In genomic region chr16:37511489-37511888, GRCm38 (mm10) we compare ENCODE assay signal across 31 mouse cellular contexts.
"Had no signal": no experiment of that assay in that cellular context is flagged by ENCODE, and none has a peak within 500 bp of the region (broad histone marks: within the 10 kb centered on the region; RNA-seq: fewer than 3 reads in every experiment).

No protein-coding gene starts in this region.

- H3K27ac ChIP-seq: left cerebral cortex, adult 2 months; limb, embryonic 10.5 days; limb, embryonic 12.5 days; limb, embryonic 13.5 days; limb, embryonic 15.5 days; liver, embryonic 12.5 days; liver, embryonic 13.5 days; liver, embryonic 14.5 days; liver, embryonic 15.5 days; lung, embryonic 15.5 days; macrophage; midbrain, embryonic 10.5 days; midbrain, embryonic 12.5 days; midbrain, embryonic 13.5 days; midbrain, embryonic 15.5 days had no signal

- ATAC-seq: liver, embryonic 12.5 days; liver, postnatal 0 days; lung, postnatal 0 days; midbrain, embryonic 13.5 days; midbrain, embryonic 15.5 days; midbrain, embryonic 16.5 days had no signal

- H3K27me3 ChIP-seq: limb, embryonic 12.5 days; limb, embryonic 13.5 days; limb, embryonic 15.5 days; liver, embryonic 12.5 days; liver, embryonic 13.5 days; liver, embryonic 15.5 days; lung, embryonic 15.5 days; megakaryocyte, embryonic 14.5 days; midbrain, embryonic 12.5 days; midbrain, embryonic 13.5 days; midbrain, embryonic 15.5 days had no signal

- H3K4me2 ChIP-seq: limb, embryonic 12.5 days; limb, embryonic 13.5 days; limb, embryonic 15.5 days; liver, embryonic 11.5 days; liver, embryonic 12.5 days; liver, embryonic 13.5 days; liver, embryonic 15.5 days; lung, embryonic 14.5 days; lung, embryonic 15.5 days; midbrain, embryonic 11.5 days; midbrain, embryonic 12.5 days; midbrain, embryonic 13.5 days; midbrain, embryonic 15.5 days had no signal

- H3K4me3 ChIP-seq: left cerebral cortex, adult 2 months; limb, embryonic 10.5 days; limb, embryonic 12.5 days; limb, embryonic 13.5 days; limb, embryonic 15.5 days; liver, embryonic 12.5 days; liver, embryonic 13.5 days; liver, embryonic 15.5 days; lung, embryonic 15.5 days; megakaryocyte, embryonic 14.5 days; midbrain, embryonic 10.5 days; midbrain, embryonic 12.5 days; midbrain, embryonic 13.5 days; midbrain, embryonic 15.5 days had no signal

- H3K9ac ChIP-seq: limb, embryonic 12.5 days; limb, embryonic 13.5 days; limb, embryonic 15.5 days; liver, embryonic 12.5 days; liver, embryonic 13.5 days; liver, embryonic 14.5 days; liver, embryonic 15.5 days; liver, postnatal 0 days; lung, embryonic 14.5 days; lung, embryonic 15.5 days; midbrain, embryonic 12.5 days; midbrain, embryonic 13.5 days; midbrain, embryonic 15.5 days had no signal

- H3K4me1 ChIP-seq: limb, embryonic 10.5 days; limb, embryonic 12.5 days; limb, embryonic 13.5 days; limb, embryonic 15.5 days; liver, embryonic 12.5 days; liver, embryonic 13.5 days; liver, embryonic 15.5 days; lung, embryonic 15.5 days; megakaryocyte, embryonic 14.5 days; midbrain, embryonic 10.5 days; midbrain, embryonic 12.5 days had no signal

- H3K9me3 ChIP-seq: limb, embryonic 10.5 days; limb, embryonic 12.5 days; limb, embryonic 13.5 days; limb, embryonic 15.5 days; liver, embryonic 12.5 days; liver, embryonic 13.5 days; liver, embryonic 15.5 days; lung, embryonic 15.5 days; megakaryocyte, embryonic 14.5 days; midbrain, embryonic 10.5 days; midbrain, embryonic 12.5 days; midbrain, embryonic 13.5 days; midbrain, embryonic 15.5 days had no signal

- DNase-seq: left cerebral cortex, postnatal 4 days; liver; liver, embryonic 13.5 days; liver, postnatal 0 days; lung, adult 18-20 months; lung, adult 2 months; lung, embryonic 14.5 days; lung, postnatal 10 days; lung, postnatal 14 days; lung, postnatal 36 days; lung, postnatal 4 days; midbrain, embryonic 14.5 days had no signal
